Mouse (Mus musculus) macrophage (primary cell): ENCODE results near the gene Scgb2b24. TPM values are rescaled to one million over a fixed set of nuclear protein-coding genes. Genes with fewer than 3 reads are reported as not detected.

Experiments used
- H3K27ac ChIP-seq: fragments of 350-480 bp; formaldehyde crosslinking; 2 replicates; pipeline ENCODE4 v1.9.0; 2021
- H3K36me3 ChIP-seq: fragments of 350-480 bp; formaldehyde crosslinking; 2 replicates; pipeline ENCODE4 v1.9.0; 2021; ENCODE audit errors: inconsistent target
- H3K4me3 ChIP-seq: fragments of 350-480 bp; formaldehyde crosslinking; 2 replicates; pipeline ENCODE4 v1.9.0; 2021; ENCODE audit errors: inconsistent target
- H3K79me2 ChIP-seq: fragments of 350-480 bp; formaldehyde crosslinking; 2 replicates; pipeline ENCODE4 v1.9.0; 2021; ENCODE audit errors: inconsistent target
- WGBS: methylation state at CpG from one replicate; pipeline ENCODE4 v1.1.7; 2026; ENCODE audit warnings: inconsistent platforms; ENCODE audit not compliant: missing documents; 5-methylcytosine and 5-hydroxymethylcytosine counted together
- polyA plus RNA-seq: library from polyadenylated mRNA; stranded (reverse); fragments of 250-400 nt; gene quantifications from 3 replicates; pipeline ENCODE4 v1.2.4, GENCODE M21; 2018; ENCODE audit warnings: inconsistent platforms
- total RNA-seq, 78 experiments: library from RNA; depleted of rRNA; stranded (reverse); fragments of 250-400 nt; gene quantifications; 1 replicate in 9 of 78; 2 replicates in 24 of 78; 3 replicates in 43 of 78; 4 replicates in 2 of 78; pipeline ENCODE4 v1.2.4; 2018; ENCODE audit warnings: inconsistent platforms in 56 of 78

Gene Scgb2b24
- not detected for total RNA-seq (2018; cell fraction: chromatin; rRNA removed)
- not detected for total RNA-seq (2018; cell fraction: cytosol; rRNA removed)
- not detected for total RNA-seq (2018; cell fraction: nucleus; rRNA removed)
- polyA plus RNA-seq = not detected in 3 replicates

GRCm38 (mm10) chr7:33739212-33739611 is at the start of gene Scgb2b24:
Gene Scgb2b24 (minus strand): TSS chr7:33739312.
- WGBS = 72% methylated on average over 2 of the region's 2 CpGs

GRCm38 (mm10) chr7:33743499-33743898 is 4.4 kb upstream of the Scgb2b24 start, which contains the start of gene Scgb1b24:
Gene Scgb1b24 (plus strand): TSS chr7:33743799.
- Histone ChIP-seq H3K79me2 (no peaks in the 10 kb centered on the region), H3K27ac (no peak within 1 kb of the TSS), H3K36me3 (no peaks in the 10 kb centered on the region), H3K4me3 (no peak within 1 kb of the TSS)
- 75% methylated on average over 3 of the region's 3 CpGs for WGBS

More at GRCm38 (mm10) chr7:33739212-33739611, at the start of gene Scgb2b24:
- Histone ChIP-seq H3K27ac (no peak within 1 kb of the TSS), H3K36me3 (no peaks in the 10 kb centered on the region), H3K79me2 (no peaks in the 10 kb centered on the region), H3K4me3 (no peak within 1 kb of the TSS)

- H3K4me3 ChIP-seq = no peak overlapping the region
- WGBS = 13% methylated on average over 1 of the region's 1 CpGs
- H3K27ac ChIP-seq = no peak overlapping the region
- H3K79me2 ChIP-seq = no peaks in the 10 kb centered on the region
- H3K36me3 ChIP-seq = no peaks in the 10 kb centered on the region
Observed at GRCm38 (mm10) chr7:33689864-33690263, 49.2 kb downstream of the Scgb2b24 start.

Other genes starting within 250 kb of the Scgb2b24 start
- gene Scgb2b21, start 218.9 kb downstream of the Scgb2b24 start, polyA plus RNA-seq = not detected in 3 replicates
- gene Scgb1b24, start 4.5 kb upstream of the Scgb2b24 start, polyA plus RNA-seq = not detected in 3 replicates
- not detected in 3 replicates for gene Scgb2b26, start 205.7 kb upstream of the Scgb2b24 start, polyA plus RNA-seq